Mouse (Mus musculus) layer of hippocampus, adult 18-20 months (tissue): ENCODE measurements at regions not wholly inside any gene's neighbourhood (a gene's known extent, or its start where the extent isn't known, plus 50 kb on each side); places are given as distances from the start of the nearest gene placed in this dataset.
A peak's percentile ranks its signal among the peaks of the same experiment; 100 is the strongest.
"Not testable (repeated sequence)": the region's sequence is repeated elsewhere in the genome, so short reads cannot be mapped to it uniquely, and the experiment has no call there.

Experiments
- DNase-seq, 2 experiments: peaks; one replicate each; pipeline ENCODE4 v3.0.0; 2022; ENCODE audit warnings: low spot score in 2 of 2

DNA sequence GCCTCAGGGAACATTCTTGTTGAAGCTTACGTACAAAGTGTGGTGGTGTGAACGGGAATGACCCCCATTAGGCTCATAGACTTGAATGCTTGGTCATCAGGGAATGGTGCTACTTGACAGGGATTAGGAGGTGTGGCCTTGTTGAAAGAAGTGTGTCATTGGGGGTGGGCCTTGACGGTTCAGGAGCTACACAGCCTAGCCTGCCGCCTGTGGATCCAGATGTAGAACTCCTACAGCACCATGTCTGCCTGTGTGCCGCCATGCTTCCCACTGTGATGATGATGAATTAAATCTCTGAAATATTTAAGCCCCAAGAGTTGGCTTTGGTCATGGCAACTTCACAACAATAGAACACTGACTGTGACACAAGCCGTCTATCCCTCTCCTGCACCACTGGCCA lies 163.6 kb downstream of the Ankrd50 start:
- no peak for DNase-seq

DNA sequence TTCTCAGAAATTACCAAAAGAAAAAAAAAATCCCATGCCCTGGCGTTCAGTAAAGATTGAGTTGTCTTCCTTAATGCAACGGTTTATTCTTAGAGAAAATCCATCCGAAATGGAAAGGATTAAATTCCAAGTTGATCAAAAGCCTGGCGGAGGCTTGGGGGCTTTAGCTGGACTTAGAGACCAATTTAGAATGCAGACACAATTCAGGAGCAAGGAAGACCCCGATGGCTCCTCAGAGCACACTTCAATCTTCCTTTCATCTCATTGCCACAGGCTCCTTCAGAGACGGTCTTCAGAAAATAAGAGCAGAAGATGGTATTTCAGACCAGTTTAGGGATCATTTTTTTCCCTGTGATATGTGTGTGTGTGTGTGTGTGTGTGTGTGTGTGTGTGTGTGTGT lies 171.8 kb downstream of the Ankrd50 start:
- no peak for DNase-seq

DNA sequence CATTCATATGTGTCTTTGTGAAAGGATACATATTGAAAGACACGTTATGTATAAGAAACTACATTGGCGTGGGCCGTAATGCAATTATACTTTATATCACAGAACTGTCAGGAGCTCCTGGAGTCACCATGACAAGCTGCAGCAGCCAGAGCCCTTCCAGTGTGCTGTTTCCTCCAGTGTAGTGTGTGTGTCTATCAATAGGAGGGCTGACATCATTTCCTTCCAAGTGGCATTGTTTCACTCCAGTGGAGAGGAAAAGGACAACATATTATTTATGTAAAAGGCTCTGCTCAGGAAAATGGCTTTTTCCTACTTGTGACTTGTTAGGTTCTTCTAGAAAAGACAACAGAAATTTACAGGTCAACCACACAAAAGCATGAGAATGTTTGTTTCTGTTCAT lies 172.5 kb downstream of the Ankrd50 start:
- DNase-seq, result no peak

DNA sequence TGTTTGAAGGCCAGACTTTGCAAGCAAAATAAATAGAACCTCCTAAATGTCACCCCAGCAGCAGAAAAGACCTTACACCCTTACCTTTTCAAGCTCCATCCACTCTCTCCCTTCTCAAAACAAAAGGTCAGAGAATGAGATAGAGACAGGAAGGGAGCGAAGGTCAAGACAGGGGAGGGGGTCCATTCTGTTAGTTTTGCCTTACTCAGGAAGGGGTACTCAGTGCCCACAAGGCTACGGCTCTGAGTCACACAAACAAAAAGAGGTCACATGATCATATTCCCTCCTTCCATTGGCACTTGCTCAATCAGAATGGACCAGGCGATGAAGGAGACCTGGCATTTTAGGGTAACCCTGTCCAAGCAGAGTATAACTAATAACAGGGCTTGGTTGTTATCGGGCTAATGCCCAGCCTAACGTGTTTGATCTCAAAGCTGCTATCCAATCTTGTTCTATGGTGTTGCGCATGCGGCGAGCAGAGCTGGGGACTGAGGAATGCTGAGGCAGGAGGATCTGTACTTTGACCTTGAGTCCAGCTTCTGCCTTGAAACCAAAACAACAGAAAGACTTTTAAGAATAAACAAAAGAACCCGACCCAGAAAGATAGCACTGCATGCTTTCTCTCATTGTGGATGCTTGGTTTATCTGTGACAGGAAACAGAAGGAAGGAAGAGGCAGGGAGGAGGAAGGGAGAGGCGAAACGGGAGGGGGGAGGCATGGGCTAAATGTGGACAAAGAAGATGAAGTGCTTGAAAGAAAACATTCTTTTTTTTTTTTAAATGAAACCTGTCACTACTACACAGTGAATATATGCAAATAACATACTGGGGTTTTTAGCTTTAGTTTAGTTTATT lies 184.5 kb downstream of the Ankrd50 start:
- no peak for DNase-seq

GRCm38 (mm10) chr3:38299236-38299897 lies 185.3 kb downstream of the Ankrd50 start:
- peak; percentile 5 to 48 for DNase-seq

DNA sequence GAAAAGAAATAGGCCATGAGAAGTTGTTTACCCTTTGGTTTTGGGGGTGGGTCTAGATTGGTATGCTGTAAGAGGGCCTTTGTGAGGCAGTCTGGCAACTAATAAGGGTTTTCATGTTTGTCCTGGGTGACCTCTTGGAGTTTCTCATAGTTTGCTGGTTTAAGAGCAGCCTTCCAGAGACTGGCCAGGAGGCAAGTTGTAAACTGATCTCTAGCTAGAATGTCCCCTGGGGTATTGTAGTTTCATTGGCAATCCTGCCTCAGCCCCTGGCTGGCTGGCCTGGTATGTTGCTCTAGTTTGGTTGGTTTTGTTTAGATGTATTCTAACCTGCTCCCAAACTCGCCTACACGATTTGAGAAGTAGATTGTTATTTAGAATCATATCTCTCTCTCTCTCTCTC lies 187.1 kb downstream of the Ankrd50 start:
- DNase-seq, result no peak

DNA sequence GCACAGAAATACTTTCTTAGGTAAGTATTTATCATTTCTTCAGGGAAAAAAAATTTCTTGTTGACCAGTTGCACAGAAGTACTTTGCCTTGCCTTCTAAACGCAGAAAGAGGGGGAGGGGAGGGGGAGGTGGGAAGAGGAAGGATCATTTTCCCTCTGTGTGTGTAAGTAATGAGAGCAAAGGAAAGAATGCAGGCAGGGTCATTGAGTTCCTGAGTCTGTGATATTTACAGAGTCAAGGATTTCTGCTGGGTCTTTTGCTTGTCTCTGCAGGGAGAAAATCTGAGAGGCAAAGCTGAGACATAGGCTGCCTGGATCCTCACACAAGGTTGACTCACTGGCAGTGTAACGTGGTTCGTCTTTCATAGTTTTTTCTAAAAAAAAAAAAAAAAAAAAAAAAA lies 195.6 kb downstream of the Ankrd50 start:
- DNase-seq, result no peak

DNA sequence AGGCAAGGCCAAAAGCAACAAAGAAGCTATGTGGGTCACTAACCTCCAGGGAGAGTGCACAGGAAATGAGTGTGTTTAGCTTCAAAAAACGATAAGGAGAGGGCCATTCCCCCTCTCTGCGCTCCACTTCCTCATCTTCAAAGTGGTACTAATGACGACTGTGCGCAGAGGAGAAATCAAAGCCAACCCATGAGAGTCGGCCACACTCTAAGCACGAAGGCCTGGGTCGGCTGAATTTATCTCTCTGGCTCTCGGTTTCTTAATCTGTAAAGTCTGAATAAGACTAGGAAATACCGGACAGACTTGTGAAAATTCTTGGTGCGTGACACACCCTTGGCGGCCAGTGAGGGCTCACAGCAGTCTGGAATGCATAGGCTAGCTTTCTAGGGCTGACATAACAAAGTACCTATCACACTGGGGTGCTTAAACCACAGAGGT lies 200.9 kb downstream of the Ankrd50 start:
- no peak for DNase-seq

- DNase-seq, result no peak
These were observed 201.8 kb downstream of the Ankrd50 start for GRCm38 (mm10) chr3:38282891-38283290.

GRCm38 (mm10) chr3:38281683-38282082 lies 203.0 kb downstream of the Ankrd50 start:
- DNase-seq, result no peak

- DNase-seq, result no peak
These were observed 203.8 kb downstream of the Ankrd50 start for GRCm38 (mm10) chr3:38280876-38281275.

- DNase-seq, result no peak
These were observed 204.5 kb downstream of the Ankrd50 start for GRCm38 (mm10) chr3:38280105-38280504.

DNA sequence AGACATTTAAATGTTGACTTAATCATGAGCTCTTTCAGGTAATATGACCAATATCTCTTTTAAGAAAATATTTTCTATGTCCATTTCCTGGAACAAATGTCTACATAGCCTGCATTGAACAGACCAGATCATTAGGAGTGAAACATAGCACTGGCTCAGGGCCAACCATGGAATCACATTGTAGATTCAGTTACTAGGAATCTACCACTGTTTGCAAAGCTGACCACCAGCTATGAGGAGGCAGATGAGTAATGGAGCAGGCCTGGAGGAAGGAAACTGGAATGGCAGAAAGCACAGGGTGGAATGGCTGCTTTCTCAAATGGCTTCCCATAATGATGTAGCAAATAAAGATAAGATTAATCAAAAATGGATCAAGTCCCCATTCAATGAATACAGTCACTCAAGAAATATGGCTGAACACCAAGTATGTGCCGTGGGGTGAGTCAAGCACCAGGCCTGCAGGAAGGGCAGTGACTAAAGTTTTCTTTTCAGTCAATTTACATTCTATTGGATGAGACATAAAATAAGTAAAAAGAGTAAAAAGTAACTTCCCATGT lies 207.6 kb downstream of the Ankrd50 start:
- DNase-seq, result no peak

- no peak for DNase-seq
These were observed 209.3 kb downstream of the Ankrd50 start for GRCm38 (mm10) chr3:38275321-38275720.

DNA sequence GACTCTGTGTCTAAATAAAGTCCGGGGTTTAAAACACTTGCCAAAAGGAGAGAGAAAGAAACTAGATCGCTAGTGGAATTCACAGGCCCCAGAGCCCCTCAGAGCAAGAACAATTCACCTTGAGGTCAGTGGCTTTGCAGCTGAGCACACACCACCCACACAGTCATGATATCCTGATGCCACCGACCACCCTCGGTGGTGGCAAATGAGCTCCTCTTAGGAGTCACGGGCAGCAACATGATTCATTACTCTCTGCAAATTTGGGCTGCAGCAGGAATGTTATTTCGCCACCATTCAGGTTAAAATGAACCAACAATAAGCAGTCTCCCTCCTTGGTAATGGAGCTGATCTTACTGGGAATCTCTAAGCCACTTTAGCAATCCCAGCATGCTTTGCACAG lies 213.9 kb downstream of the Ankrd50 start:
- DNase-seq, result no peak

- no peak for DNase-seq
These were observed 216.4 kb downstream of the Ankrd50 start for GRCm38 (mm10) chr3:38268226-38268625.

GRCm38 (mm10) chr3:38263261-38264141 lies 221.1 kb downstream of the Ankrd50 start:
- DNase-seq, result no peak

- peak; percentile 12 to 20 for DNase-seq
These were observed 223.1 kb downstream of the Ankrd50 start for GRCm38 (mm10) chr3:38261326-38262075.

DNA sequence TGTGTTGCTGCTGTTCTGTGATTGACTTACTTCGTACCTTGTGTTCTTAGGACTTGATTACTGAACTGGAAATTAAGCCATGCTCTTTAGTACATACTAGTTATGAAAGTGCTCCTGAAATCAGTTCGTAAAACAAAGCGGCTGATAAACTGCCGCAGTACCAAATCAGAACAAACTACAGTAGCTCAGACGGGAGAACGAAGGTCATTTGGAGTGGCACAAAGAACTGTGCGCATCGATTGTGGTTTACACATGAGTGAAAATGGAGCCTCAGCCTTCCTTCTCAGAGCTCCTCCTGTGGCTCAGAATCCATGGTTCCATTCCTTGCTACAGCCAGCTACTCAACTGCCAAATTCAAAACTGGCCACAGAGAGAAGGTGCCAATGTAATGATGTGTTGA lies 225.4 kb downstream of the Ankrd50 start:
- not testable (repeated sequence) for DNase-seq

DNA sequence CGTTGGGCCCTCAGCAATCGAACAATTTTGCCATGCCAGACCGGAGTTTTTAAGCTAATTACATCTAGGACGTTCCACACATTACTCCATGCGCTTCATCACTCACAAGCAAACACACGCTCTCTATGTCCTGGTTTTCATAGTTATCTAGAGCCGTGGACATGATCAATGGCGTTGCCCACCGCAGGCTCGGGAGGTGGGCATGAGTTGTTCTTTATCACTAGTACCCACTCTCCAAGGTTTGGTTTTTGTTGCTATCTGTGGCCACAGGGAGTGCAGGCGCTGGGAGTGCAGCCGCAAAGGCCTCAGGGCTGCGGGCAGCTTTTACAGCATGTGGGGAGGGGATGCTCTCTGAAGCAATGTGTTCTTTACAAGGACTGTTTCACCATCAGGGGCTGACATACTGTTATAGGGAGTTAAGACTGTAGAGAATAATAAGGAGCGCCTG lies 226.8 kb downstream of the Ankrd50 start:
- DNase-seq, result no peak
